Mouse (Mus musculus) heart, embryonic 16.5 days (tissue): ENCODE measurements at regions not wholly inside any gene's neighbourhood (a gene's known extent, or its start where the extent isn't known, plus 50 kb on each side); places are given as distances from the start of the nearest gene placed in this dataset.
A peak's percentile ranks its signal among the peaks of the same experiment; 100 is the strongest.

Experiments
- ATAC-seq: fragments of 200-750 bp; cut with Nextera tagmentation; replicated peaks from 2 replicates; pipeline ENCODE4 v1.8.0; 2017; ENCODE audit warnings: moderate number of reproducible peaks; ENCODE audit not compliant: insufficient read depth, low FRiP score; ENCODE audit errors: extremely low read depth
- H3K27ac ChIP-seq: fragments of 300-500 bp; sonication (generic); 2 replicates; pipeline ENCODE4 v1.5.1; 2014; ENCODE audit warnings: mild to moderate bottlenecking, low read length, control low read depth, moderate library complexity
- H3K27me3 ChIP-seq: fragments of 300-500 bp; sonication (generic); 2 replicates; pipeline ENCODE4 v1.6.1; 2014; ENCODE audit warnings: low read length, mixed read lengths; ENCODE audit not compliant: control insufficient read depth, insufficient read depth
- H3K36me3 ChIP-seq: fragments of 300-500 bp; sonication (generic); 2 replicates; pipeline ENCODE4 v1.6.1; 2014; ENCODE audit not compliant: control insufficient read depth, insufficient read depth
- H3K4me1 ChIP-seq: fragments of 300-500 bp; sonication (generic); 2 replicates; pipeline ENCODE4 v1.6.1; 2014; ENCODE audit warnings: low read length, mixed read lengths; ENCODE audit not compliant: control insufficient read depth, insufficient read depth
- H3K4me2 ChIP-seq: fragments of 300-500 bp; sonication (generic); 2 replicates; pipeline ENCODE4 v1.6.1; 2014; ENCODE audit warnings: low read depth, mild to moderate bottlenecking, control low read depth, low read length
- H3K4me3 ChIP-seq: fragments of 300-500 bp; sonication (generic); 2 replicates; pipeline ENCODE4 v1.5.1; 2014; ENCODE audit warnings: mild to moderate bottlenecking, control low read depth, low read length
- H3K9ac ChIP-seq: fragments of 300-500 bp; sonication (generic); 2 replicates; pipeline ENCODE4 v1.6.1; 2014; ENCODE audit warnings: low read length, control low read depth
- H3K9me3 ChIP-seq: fragments of 300-500 bp; sonication (generic); replicated peaks from 2 replicates; pipeline ENCODE4 v1.6.1; 2016; ENCODE audit warnings: low read length; ENCODE audit not compliant: control insufficient read depth
- WGBS: fragments of 180-500 bp; shearing (Covaris S2); extraction: QIAGEN DNeasy Blood & Tissue Kit; methylation state at CpG from one replicate; pipeline ENCODE4 v1.1.7; 2014; 5-methylcytosine and 5-hydroxymethylcytosine counted together

GRCm38 (mm10) chr3:130991971-130992370 lies 118.3 kb upstream of the Lef1 start:
- no peak overlapping the region for H3K4me3 ChIP-seq
- no peaks in the 10 kb centered on the region for H3K27me3 ChIP-seq
- no peak overlapping the region for H3K9ac ChIP-seq
- no peaks in the 10 kb centered on the region for H3K4me1 ChIP-seq
- WGBS = 76% methylated on average over 9 of the region's 9 CpGs
- H3K27ac ChIP-seq = no peak overlapping the region
- H3K4me2 ChIP-seq = no peak overlapping the region
- H3K36me3 ChIP-seq = no peaks in the 10 kb centered on the region
- no peaks in the 10 kb centered on the region for H3K9me3 ChIP-seq
- no peak for ATAC-seq

GRCm38 (mm10) chr3:130986708-130987107 lies 123.6 kb upstream of the Lef1 start:
- Histone ChIP-seq H3K4me2 (no peak overlapping the region), H3K9me3 (no peaks in the 10 kb centered on the region), H3K4me3 (no peak overlapping the region), H3K4me1 (no peaks in the 10 kb centered on the region), H3K9ac (no peak overlapping the region), H3K27ac (no peak overlapping the region), H3K27me3 (no peaks in the 10 kb centered on the region), H3K36me3 (no peaks in the 10 kb centered on the region)
- 66% methylated on average over 2 of the region's 2 CpGs for WGBS
- ATAC-seq = no peak

DNA sequence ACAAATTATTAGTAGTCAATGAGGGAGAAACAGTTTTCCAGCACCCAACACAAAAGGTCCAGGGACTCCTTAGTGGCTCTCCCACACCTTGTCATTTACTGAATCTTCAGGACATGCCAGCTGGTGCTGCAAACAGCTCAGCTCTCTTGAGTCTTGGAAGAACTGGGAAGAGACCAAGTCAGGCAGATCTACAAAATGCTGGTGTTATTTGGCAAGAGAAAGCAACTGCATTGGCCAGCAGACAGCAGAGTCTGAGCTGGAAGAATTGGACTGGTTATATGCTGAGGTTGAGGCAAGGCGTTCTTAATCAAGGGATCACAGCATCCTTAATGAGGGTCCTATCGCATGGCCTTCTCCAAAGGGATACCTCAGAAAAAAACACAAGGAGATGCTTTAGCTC lies 124.2 kb upstream of the Lef1 start:
- no peaks in the 10 kb centered on the region for H3K27me3 ChIP-seq
- no peaks in the 10 kb centered on the region for H3K9me3 ChIP-seq
- 81% methylated on average over 2 of the region's 2 CpGs for WGBS
- H3K4me1 ChIP-seq = no peaks in the 10 kb centered on the region
- no peak overlapping the region for H3K4me3 ChIP-seq
- no peak overlapping the region for H3K27ac ChIP-seq
- no peak overlapping the region for H3K9ac ChIP-seq
- no peaks in the 10 kb centered on the region for H3K36me3 ChIP-seq
- no peak overlapping the region for H3K4me2 ChIP-seq
- no peak for ATAC-seq

DNA sequence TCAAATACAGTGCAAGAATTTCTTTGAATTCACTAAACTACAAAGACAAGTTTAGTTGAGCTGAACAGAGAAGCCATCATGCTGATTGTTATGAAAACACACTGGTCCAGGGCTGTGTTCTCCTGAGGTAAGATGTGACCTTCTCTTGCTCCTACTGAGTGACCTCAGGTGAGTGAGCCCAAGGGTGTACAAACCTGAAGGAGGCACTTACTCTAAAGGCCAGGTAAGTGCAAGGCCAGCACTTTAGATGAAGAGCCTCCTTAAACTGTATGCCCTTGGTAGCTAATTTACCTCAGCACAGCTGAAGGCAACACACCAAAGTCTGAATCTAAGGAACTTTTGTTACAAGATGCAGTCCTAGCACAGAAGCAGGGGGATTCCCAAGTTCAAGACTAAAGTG lies 128.7 kb upstream of the Lef1 start:
- H3K27ac ChIP-seq = no peak overlapping the region
- peaks cover 12% of the 10 kb centered on the region for H3K4me1 ChIP-seq
- H3K36me3 ChIP-seq = no peaks in the 10 kb centered on the region
- H3K4me2 ChIP-seq = no peak overlapping the region
- ATAC-seq = no peak
- no peak overlapping the region for H3K4me3 ChIP-seq
- H3K9me3 ChIP-seq = no peaks in the 10 kb centered on the region
- no peaks in the 10 kb centered on the region for H3K27me3 ChIP-seq
- no peak overlapping the region for H3K9ac ChIP-seq

DNA sequence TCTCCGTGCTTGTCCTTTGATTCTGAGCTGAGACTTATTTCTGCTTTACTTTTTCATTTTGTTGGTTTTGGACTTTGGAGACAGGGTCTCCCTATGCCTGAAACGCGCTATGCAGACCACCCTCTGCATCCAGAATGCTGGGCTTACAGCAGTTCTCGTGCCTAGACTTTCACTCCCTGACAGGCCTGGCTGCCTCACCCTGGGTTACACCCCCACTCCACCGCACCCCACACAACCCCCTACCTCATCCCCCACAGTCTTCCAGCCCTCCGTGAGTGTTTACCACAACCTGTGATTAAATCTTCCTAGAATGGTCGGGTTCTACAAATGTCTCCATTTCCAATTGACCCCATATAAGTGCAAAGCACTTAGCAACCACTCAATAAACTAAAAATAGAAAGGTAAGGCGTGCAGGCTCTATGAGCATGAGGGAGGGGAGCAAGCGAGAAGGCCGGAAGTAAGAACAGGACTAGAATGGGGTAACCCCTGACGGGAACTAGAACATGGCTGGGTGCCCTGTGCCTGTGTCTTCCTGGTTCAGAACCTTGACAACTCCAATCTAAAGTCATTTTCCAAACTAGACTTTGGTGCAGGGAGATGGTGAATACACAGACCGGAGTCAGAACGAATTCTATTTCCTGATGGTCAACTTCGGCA lies 131.2 kb upstream of the Lef1 start:
- Histone ChIP-seq H3K27me3 (no peaks in the 10 kb centered on the region), H3K36me3 (no peaks in the 10 kb centered on the region), H3K4me1 (peaks cover 17% of the 10 kb centered on the region), H3K4me3 (peak overlapping the region; percentile 12; the same call in 1 of the 2 replicates), H3K27ac (peak overlapping the region; percentile 17; the same call in 1 of the 2 replicates), H3K9ac (peak overlapping the region; percentile 35; the same call in 1 of the 2 replicates), H3K9me3 (no peaks in the 10 kb centered on the region), H3K4me2 (peak overlapping the region; percentile 44)
- WGBS = 50% methylated on average over 14 of the region's 14 CpGs
- no peak for ATAC-seq

DNA sequence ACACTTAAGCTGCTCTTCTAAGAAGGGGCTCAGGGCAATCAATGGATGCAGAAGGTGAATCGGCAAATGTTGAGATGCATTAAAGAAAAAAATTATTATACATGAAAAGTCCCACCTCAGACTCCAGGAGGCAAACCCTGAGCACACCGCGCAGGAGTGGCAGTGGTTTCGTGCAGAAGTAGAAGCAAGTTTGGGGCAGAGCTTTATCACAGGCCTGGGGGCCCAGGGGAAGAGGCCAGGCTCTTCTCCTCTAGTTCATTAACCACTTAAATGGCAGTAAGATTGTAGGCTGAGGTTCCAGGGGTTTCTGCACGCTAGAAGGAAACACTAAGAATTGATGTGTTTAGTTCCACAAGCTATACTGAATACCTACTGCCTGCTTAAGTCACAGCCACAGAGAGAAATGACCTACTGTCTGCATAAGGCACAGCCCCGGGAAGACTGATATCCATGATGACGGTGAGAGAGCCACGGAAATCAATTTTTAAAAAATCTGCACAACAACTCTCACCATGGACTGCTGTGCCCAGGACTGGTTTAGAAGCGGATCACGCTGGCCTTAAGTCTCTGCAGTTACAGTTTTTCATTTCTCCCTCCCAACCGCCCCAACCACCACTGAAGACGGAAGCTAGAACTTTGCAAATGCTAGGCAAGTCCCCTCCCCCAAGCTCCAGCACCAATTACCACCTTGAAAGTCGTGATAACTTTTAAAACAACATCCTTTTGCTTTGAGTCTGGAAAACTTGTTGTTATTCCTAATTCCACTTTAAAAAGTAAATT lies 132.2 kb upstream of the Lef1 start:
- Histone ChIP-seq H3K9me3 (no peaks in the 10 kb centered on the region), H3K9ac (peak overlapping the region; percentile 41; the same call in 1 of the 2 replicates), H3K4me3 (no peak overlapping the region), H3K4me2 (peak overlapping the region; percentile 44), H3K27me3 (no peaks in the 10 kb centered on the region), H3K27ac (peak overlapping the region; percentile 65; the same call in 1 of the 2 replicates), H3K36me3 (no peaks in the 10 kb centered on the region), H3K4me1 (peaks cover 17% of the 10 kb centered on the region)
- WGBS = 40% methylated on average over 13 of the region's 13 CpGs
- no peak for ATAC-seq

GRCm38 (mm10) chr3:130976206-130976605 lies 134.1 kb upstream of the Lef1 start:
- H3K27ac ChIP-seq = peak overlapping the region; percentile 32; the same call in 1 of the 2 replicates
- H3K9ac ChIP-seq = no peak overlapping the region
- H3K27me3 ChIP-seq = no peaks in the 10 kb centered on the region
- ATAC-seq = peak; percentile 52
- H3K9me3 ChIP-seq = no peaks in the 10 kb centered on the region
- no peak overlapping the region for H3K4me3 ChIP-seq
- H3K4me2 ChIP-seq = no peak overlapping the region
- H3K4me1 ChIP-seq = peaks cover 17% of the 10 kb centered on the region
- no peaks in the 10 kb centered on the region for H3K36me3 ChIP-seq
- WGBS = 33% methylated on average over 5 of the region's 5 CpGs

DNA sequence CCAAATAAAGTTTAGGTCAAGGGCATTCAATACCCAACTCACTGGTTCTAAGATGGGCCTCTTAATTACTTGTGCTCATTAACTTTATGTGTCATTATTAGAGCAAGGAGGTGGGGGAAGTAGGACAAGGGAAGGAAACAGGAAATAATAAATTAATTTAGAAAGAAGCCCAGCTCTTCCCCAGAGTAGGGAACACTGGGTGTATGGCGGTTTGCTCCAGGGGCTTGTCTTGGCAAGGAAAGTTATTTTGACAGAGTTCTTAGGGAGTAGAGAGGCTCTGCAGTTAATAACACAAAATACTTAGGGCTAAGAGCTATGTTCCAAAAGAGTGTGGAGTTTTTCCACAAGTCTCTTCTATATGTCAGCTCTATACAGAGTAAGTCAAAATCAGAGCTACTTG lies 135.0 kb upstream of the Lef1 start:
- Histone ChIP-seq H3K9ac (no peak overlapping the region), H3K27ac (peak overlapping the region; percentile 65; the same call in 1 of the 2 replicates), H3K36me3 (no peaks in the 10 kb centered on the region), H3K4me2 (no peak overlapping the region), H3K4me3 (no peak overlapping the region), H3K27me3 (no peaks in the 10 kb centered on the region), H3K9me3 (no peaks in the 10 kb centered on the region), H3K4me1 (peaks cover 17% of the 10 kb centered on the region)
- ATAC-seq = no peak
- WGBS = 46% methylated on average over 1 of the region's 1 CpGs

DNA sequence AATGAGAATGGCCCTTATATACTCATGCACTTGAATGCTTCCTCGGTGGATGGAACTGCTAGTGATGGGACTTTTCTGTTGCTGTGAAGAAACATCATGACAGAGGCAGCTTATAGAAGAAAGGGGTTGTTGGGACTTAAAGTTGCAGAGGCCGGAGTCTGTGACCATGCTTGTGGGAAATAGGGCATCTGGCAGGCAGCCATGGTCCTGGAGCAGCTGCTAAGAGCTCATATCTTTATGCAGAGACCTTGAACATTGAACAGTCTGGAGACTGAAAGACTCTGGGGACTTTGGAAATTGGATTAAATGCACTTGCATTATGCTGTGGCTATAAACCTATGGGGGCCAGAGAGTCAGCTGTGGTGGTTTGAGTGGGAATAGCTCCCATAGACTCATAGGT lies 138.1 kb upstream of the Lef1 start:
- ATAC-seq = no peak
- Histone ChIP-seq H3K4me1 (peaks cover 4% of the 10 kb centered on the region), H3K27me3 (no peaks in the 10 kb centered on the region), H3K4me2 (no peak overlapping the region), H3K9ac (no peak overlapping the region), H3K9me3 (no peaks in the 10 kb centered on the region), H3K36me3 (no peaks in the 10 kb centered on the region), H3K27ac (no peak overlapping the region), H3K4me3 (no peak overlapping the region)
- WGBS = 51% methylated on average over 2 of the region's 2 CpGs
